Mouse (Mus musculus): Measurements from ENCODE around the gene Ranbp9. TPM values are rescaled to one million over a fixed set of nuclear protein-coding genes. Genes with fewer than 3 reads are reported as not detected.

The Ranbp9 gene
- polyA plus RNA-seq (2014; fragmentation: Illumina TruSeq; extraction: RNeasy Lipid Tissue Mini Kit (QIAGEN cat#74804); ENCODE audit: low replicate concordance) = 93.3 TPM

GRCm38 (mm10) chr13:43480957-43481858 is at the start of gene Ranbp9:
Ranbp9 (minus strand) TSS chr13:43481282.

GRCm38 (mm10) chr13:43398297-43399080 is 82.6 kb downstream of the Ranbp9 start, which contains the start of gene Nol7:
Nol7 (plus strand) TSS chr13:43398390.

GRCm38 (mm10) chr13:43364985-43365824 is 115.9 kb downstream of the Ranbp9 start, which contains the start of gene Sirt5:
Sirt5 (plus strand) TSS chr13:43365496.

Other genes with a start within 250 kb of the Ranbp9 start
- 2.8 TPM for gene Gfod1, start 177.1 kb downstream of the Ranbp9 start, polyA plus RNA-seq (2014; fragmentation: Illumina TruSeq; extraction: RNeasy Lipid Tissue Mini Kit (QIAGEN cat#74804); ENCODE audit: low replicate concordance)
- 5.6 TPM for gene Sirt5, start 115.8 kb downstream of the Ranbp9 start, polyA plus RNA-seq (2014; fragmentation: Illumina TruSeq; extraction: RNeasy Lipid Tissue Mini Kit (QIAGEN cat#74804); ENCODE audit: low replicate concordance)
- 338 TPM for gene Nol7, start 82.9 kb downstream of the Ranbp9 start, polyA plus RNA-seq (2014; fragmentation: Illumina TruSeq; extraction: RNeasy Lipid Tissue Mini Kit (QIAGEN cat#74804); ENCODE audit: low replicate concordance)
- gene Mcur1, start 78.9 kb upstream of the Ranbp9 start, polyA plus RNA-seq (2014; fragmentation: Illumina TruSeq; extraction: RNeasy Lipid Tissue Mini Kit (QIAGEN cat#74804); ENCODE audit: low replicate concordance) = 72.3 TPM
- gene Rnf182, start 134.4 kb upstream of the Ranbp9 start, polyA plus RNA-seq (2014; fragmentation: Illumina TruSeq; extraction: RNeasy Lipid Tissue Mini Kit (QIAGEN cat#74804); ENCODE audit: low replicate concordance) = not detected

Data from small intestine, adult 10 weeks (tissue).